Mouse (Mus musculus) hindbrain, embryonic 11.5 days (tissue): ENCODE measurements around the gene D430042O09Rik. TPM values are rescaled to one million over a fixed set of nuclear protein-coding genes. Genes with fewer than 3 reads are reported as not detected.

ENCODE experiments used
- ATAC-seq: fragments of 200-750 bp; cut with Nextera tagmentation; 2 replicates; pipeline ENCODE4 v1.8.0; 2017; ENCODE audit warnings: mild to moderate bottlenecking, moderate TSS enrichment, moderate library complexity; ENCODE audit not compliant: low FRiP score
- DNase-seq: peaks from one replicate; pipeline ENCODE4 v3.0.0-alpha.2; 2015; ENCODE audit warnings: low spot score
- H3K27ac ChIP-seq: fragments of 300-500 bp; sonication (generic); 2 replicates; pipeline ENCODE4 v1.5.1; 2014; ENCODE audit warnings: mild to moderate bottlenecking, low read depth, low read length
- H3K27me3 ChIP-seq: fragments of 300-500 bp; sonication (generic); 2 replicates; pipeline ENCODE4 v1.6.1; 2014; ENCODE audit warnings: mild to moderate bottlenecking, low read length, moderate library complexity, mixed read lengths; ENCODE audit not compliant: control insufficient read depth, insufficient read depth
- H3K36me3 ChIP-seq: fragments of 300-500 bp; sonication (generic); 2 replicates; pipeline ENCODE4 v1.6.1; 2014; ENCODE audit warnings: mild to moderate bottlenecking, low read length, moderate library complexity, mixed read lengths; ENCODE audit not compliant: control insufficient read depth, insufficient read depth
- H3K4me1 ChIP-seq: fragments of 300-500 bp; sonication (generic); replicated peaks from 2 replicates; pipeline ENCODE4 v1.6.1; 2014; ENCODE audit warnings: low read length, mixed read lengths; ENCODE audit not compliant: control insufficient read depth, insufficient read depth
- H3K4me2 ChIP-seq: fragments of 300-500 bp; sonication (generic); replicated peaks from 2 replicates; pipeline ENCODE4 v1.6.1; 2014; ENCODE audit warnings: mild to moderate bottlenecking, low read depth, low read length
- H3K4me3 ChIP-seq: fragments of 300-500 bp; sonication (generic); 2 replicates; pipeline ENCODE4 v1.5.1; 2014; ENCODE audit warnings: low read depth, low read length
- H3K9ac ChIP-seq: fragments of 300-500 bp; sonication (generic); 2 replicates; pipeline ENCODE4 v1.6.1; 2014; ENCODE audit warnings: low read depth, low read length
- H3K9me3 ChIP-seq: fragments of 300-500 bp; sonication (generic); 2 replicates; pipeline ENCODE4 v1.6.1; 2016; ENCODE audit warnings: low read length; ENCODE audit not compliant: control insufficient read depth
- WGBS: fragments of 180-500 bp; shearing (Covaris S2); extraction: QIAGEN DNeasy Blood & Tissue Kit; methylation state at CpG from one replicate; pipeline ENCODE4 v1.1.7; 2014; 5-methylcytosine and 5-hydroxymethylcytosine counted together
- polyA plus RNA-seq: library from polyadenylated mRNA; unstranded; fragments of >200 nt; fragmentation: Nextera tagmentation; extraction: Ambion mirVana; gene quantifications from 2 replicates; pipeline ENCODE4 v1.2.1, GENCODE M21; 2014

D430042O09Rik gene
- 8.0 TPM in 2 replicates for polyA plus RNA-seq

DNA sequence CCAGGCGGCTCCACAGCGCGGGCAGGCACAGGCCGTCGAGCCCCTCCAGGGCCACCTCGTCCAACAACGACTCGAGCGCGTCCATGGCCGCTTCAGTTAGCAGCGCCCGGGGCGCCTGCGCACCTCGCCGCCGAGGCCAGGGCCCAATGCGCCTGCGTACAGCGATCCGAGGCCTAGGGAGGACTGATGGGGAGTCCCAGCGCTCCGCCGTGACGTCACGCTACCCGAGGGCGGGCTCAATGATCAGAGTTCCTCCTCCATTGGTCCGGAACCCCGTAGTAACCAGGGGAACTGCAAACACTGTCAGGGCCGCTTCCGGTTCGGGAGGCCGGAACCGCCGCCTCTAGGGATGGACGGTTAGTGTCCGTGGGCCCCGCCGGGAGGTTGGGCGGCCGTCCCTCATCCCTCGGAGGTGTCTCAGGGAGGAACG, at the start of gene D430042O09Rik, which contains the start of gene Gtf3c1:
Gene D430042O09Rik, plus strand, starts transcription at position 296 of the 430 bp plus-strand sequence.
Gene Gtf3c1, minus strand, starts transcription at position 188 of the 430 bp plus-strand sequence.
- ATAC-seq (peak; percentile 99), DNase-seq (peak; percentile 100)
- H3K4me3 ChIP-seq, result peak within 1 kb of the TSS; percentile 87
- 0 out of 2 replicates have a peak, but pooled peaks cover 10% of the 10 kb centered on the region for H3K36me3 ChIP-seq
- peak within 1 kb of the TSS; percentile 92 for H3K9ac ChIP-seq
- peak within 1 kb of the TSS; percentile 90 for H3K27ac ChIP-seq
- 0% methylated on average over 45 of the region's 45 CpGs for WGBS
- no peaks in the 10 kb centered on the region for H3K9me3 ChIP-seq
- H3K27me3 ChIP-seq, result no peaks in the 10 kb centered on the region
- H3K4me2 ChIP-seq, result peak within 1 kb of the TSS; percentile 66
- peaks cover 12% of the 10 kb centered on the region for H3K4me1 ChIP-seq

DNA sequence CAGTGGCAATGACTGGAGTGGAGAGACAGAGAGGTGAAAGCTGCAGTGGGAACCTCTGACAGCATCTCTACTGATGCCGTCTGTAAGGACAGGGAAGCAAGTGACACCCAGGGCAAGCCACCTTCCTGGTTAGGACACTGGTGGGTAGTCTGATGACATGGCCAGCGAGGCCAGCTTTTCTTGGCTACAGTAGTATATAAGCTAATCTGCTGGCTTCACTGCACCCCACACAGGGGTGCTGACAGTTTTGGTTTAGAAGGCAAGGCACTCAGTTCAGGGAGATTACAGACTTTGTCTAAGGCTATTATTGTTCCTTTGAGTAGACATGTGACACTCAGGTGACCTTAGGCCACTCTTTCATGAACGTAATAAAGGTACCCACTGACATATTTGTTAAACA, 44.0 kb upstream of the D430042O09Rik start:
- Histone ChIP-seq H3K9ac (no peak overlapping the region), H3K4me2 (no peak overlapping the region), H3K27ac (no peak overlapping the region), H3K36me3 (peaks cover 18% of the 10 kb centered on the region), H3K27me3 (no peaks in the 10 kb centered on the region), H3K4me3 (no peak overlapping the region), H3K4me1 (no peaks in the 10 kb centered on the region), H3K9me3 (no peaks in the 10 kb centered on the region)
- ATAC-seq (no peak), DNase-seq (no peak)
- 87% methylated on average over 3 of the region's 3 CpGs for WGBS

DNA sequence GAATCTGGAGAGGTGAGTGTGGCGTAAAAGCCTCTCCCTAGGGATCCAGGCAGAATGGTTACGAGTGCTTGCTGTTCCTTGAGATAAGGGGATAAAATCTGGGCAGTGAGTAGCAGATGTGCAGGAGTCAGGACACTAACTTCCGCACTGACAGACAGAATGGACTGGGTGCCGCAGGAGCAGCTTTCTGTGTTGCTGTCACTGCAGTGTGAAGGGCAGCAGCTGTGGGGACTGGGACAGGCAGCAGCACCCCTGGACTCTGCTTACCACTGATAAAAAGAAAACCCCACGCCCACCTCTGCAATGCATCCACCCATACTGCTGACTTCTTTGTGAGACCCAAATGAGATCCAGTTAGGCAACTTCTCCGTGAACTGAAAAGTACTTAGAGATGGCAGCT, 36.8 kb upstream of the D430042O09Rik start:
- DNase-seq (no peak), ATAC-seq (no peak)
- Histone ChIP-seq H3K4me1 (no peaks in the 10 kb centered on the region), H3K4me3 (no peak overlapping the region), H3K36me3 (peaks cover 31% of the 10 kb centered on the region), H3K27me3 (no peaks in the 10 kb centered on the region), H3K27ac (no peak overlapping the region), H3K9me3 (no peaks in the 10 kb centered on the region), H3K9ac (no peak overlapping the region), H3K4me2 (no peak overlapping the region)
- WGBS, result 92% methylated on average over 6 of the region's 6 CpGs

DNA sequence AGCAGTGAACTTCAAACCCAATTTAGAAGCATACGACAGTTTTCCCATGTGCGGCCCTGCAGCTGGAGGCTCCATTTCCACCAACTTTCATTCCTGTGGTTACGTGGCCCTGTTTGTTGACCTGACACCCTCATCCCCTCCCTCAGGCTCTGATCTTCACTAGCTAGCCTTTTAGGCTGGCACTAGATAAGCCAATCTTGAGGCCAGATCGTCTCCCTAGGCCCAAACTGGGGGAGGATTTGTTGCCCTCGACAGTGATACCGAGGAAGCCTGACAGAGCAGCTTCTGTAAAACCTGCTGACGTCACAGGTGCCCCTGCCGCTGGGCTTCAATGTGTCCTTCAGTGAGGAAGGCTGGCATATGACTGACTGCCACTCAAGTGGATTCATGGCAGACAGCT, 36.3 kb upstream of the D430042O09Rik start:
- WGBS, result 95% methylated on average over 8 of the region's 8 CpGs
- no peak overlapping the region for H3K4me2 ChIP-seq
- H3K9me3 ChIP-seq, result no peaks in the 10 kb centered on the region
- no peak for DNase-seq
- H3K27me3 ChIP-seq, result no peaks in the 10 kb centered on the region
- no peak for ATAC-seq
- H3K9ac ChIP-seq, result no peak overlapping the region
- no peak overlapping the region for H3K27ac ChIP-seq
- no peak overlapping the region for H3K4me3 ChIP-seq
- H3K4me1 ChIP-seq, result no peaks in the 10 kb centered on the region
- peaks cover 33% of the 10 kb centered on the region for H3K36me3 ChIP-seq

DNA sequence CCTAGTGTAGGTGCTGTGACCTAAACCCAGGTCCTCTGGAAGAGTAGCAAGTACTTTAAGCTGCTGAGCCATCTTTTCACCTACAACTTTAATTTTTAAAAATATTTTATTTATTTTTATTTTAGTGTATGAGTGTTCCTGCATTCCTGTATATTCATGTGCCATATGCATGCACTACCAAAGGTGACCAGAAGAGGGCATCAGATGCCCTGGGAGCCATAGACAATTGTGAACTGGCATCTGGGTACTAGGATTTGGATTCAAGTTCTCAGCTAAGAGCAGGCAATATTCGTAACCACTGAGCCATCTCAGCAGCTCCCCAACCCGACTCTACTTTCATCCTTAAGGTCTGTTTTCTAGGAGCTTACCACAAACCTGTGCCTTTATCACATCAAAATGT, 32.8 kb upstream of the D430042O09Rik start:
- Histone ChIP-seq H3K4me2 (no peak overlapping the region), H3K4me1 (no peaks in the 10 kb centered on the region), H3K27me3 (no peaks in the 10 kb centered on the region), H3K27ac (no peak overlapping the region), H3K4me3 (no peak overlapping the region), H3K36me3 (peaks cover 22% of the 10 kb centered on the region), H3K9ac (no peak overlapping the region), H3K9me3 (no peaks in the 10 kb centered on the region)
- 84% methylated on average over 2 of the region's 2 CpGs for WGBS
- no peak for ATAC-seq
- peak; percentile 80 for DNase-seq

DNA sequence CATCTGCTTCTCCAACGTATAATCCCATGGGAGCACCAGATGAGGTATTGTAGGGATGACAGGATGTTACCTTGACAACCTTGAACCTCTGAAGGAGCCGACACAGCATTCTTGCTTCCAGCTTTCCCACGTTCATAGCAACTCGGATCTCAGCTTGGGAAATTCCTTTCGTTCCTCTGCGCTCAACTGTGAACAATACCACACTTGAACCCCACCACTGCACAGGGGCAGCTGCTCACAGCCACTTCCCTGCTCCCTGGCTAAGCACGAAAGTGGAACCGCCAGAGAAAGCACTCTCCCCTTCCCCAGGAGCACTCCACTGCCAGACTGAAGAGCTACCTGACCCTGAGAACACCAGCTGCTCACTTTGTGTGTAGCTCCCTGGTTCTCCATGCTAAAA, 28.9 kb upstream of the D430042O09Rik start:
- DNase-seq (no peak), ATAC-seq (no peak)
- no peak overlapping the region for H3K27ac ChIP-seq

DNA sequence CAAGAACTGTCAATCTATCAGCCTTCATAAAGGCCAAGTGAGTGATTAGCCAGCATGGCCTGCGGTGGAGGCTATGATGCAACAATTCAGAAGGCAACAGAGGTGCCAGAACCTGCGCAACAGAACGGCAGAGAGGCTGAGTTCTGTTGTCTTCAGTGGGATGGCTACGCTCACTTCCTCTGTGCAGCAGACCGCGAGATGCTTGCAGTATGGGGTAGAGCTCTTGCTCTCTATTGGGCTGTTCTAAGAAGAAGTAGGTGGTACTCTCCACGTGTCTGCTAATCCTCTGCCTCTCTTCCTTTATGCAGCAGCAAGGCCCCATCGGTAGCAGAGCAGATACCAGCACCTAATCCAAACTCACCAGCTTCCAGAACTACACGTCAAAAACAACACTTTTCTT, 27.8 kb upstream of the D430042O09Rik start:
- DNase-seq (no peak), ATAC-seq (no peak)
- Histone ChIP-seq H3K27me3 (no peaks in the 10 kb centered on the region), H3K9me3 (no peaks in the 10 kb centered on the region), H3K27ac (no peak overlapping the region), H3K36me3 (peaks cover 10% of the 10 kb centered on the region), H3K4me2 (no peak overlapping the region), H3K4me1 (no peaks in the 10 kb centered on the region), H3K9ac (no peak overlapping the region), H3K4me3 (no peak overlapping the region)
- 89% methylated on average over 9 of the region's 9 CpGs for WGBS

More for the DNA sequence above, 28.9 kb upstream of the D430042O09Rik start:
- H3K27me3 ChIP-seq, result no peaks in the 10 kb centered on the region
- no peaks in the 10 kb centered on the region for H3K9me3 ChIP-seq
- no peak overlapping the region for H3K4me3 ChIP-seq
- H3K9ac ChIP-seq, result no peak overlapping the region
- H3K36me3 ChIP-seq, result peaks cover 18% of the 10 kb centered on the region
- H3K4me1 ChIP-seq, result no peaks in the 10 kb centered on the region
- no peak overlapping the region for H3K4me2 ChIP-seq
- WGBS, result 78% methylated on average over 8 of the region's 8 CpGs

DNA sequence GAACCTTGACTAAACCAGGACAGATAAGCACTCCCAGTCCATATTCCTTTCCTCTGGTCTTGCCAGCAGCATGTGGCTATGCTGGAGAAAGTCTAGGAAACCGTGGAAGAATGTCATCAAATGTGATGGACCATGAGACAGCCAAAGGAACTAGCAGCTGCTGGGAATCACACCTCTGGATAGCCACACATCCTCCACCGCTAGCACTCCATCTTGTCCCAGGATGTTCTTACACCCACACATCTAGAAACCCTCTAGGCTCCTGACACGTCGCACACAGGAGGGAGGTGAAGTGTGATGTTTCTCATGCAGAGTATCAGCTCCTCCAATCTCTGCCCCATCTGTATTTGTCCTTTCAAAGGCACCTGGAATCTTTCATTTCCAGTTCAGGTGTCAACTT, 17.2 kb upstream of the D430042O09Rik start:
- no peak overlapping the region for H3K4me2 ChIP-seq
- WGBS, result 93% methylated on average over 4 of the region's 4 CpGs
- peaks cover 4% of the 10 kb centered on the region for H3K36me3 ChIP-seq
- H3K4me1 ChIP-seq, result no peaks in the 10 kb centered on the region
- no peak overlapping the region for H3K27ac ChIP-seq
- H3K9ac ChIP-seq, result no peak overlapping the region
- no peak for ATAC-seq
- DNase-seq, result no peak
- no peak overlapping the region for H3K4me3 ChIP-seq
- no peaks in the 10 kb centered on the region for H3K27me3 ChIP-seq
- no peaks in the 10 kb centered on the region for H3K9me3 ChIP-seq

DNA sequence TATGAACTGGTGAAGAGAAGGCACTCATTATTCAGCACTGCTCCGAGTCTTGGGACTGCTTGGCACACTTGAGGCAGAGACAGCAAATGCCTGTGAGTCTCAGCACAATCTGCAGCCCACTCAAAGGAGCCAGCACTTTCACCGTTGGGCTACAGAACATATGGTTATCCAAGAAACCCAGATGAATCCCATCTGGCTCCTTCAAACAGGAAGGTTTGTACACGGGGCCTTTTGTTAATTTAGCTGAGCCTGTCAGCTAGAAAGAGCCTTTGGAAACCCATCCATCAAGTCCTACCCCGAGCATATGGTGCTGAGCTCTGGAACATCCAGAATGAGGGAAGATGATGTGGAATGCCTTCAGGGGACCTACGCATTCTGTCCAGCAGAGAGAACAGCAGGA, 13.6 kb upstream of the D430042O09Rik start:
- 77% methylated on average over 5 of the region's 5 CpGs for WGBS
- Histone ChIP-seq H3K4me1 (no peaks in the 10 kb centered on the region), H3K27ac (no peak overlapping the region), H3K9me3 (peaks cover 3% of the 10 kb centered on the region; the same call in 1 of the 2 replicates), H3K36me3 (peaks cover 31% of the 10 kb centered on the region), H3K9ac (no peak overlapping the region), H3K4me2 (no peak overlapping the region), H3K27me3 (no peaks in the 10 kb centered on the region), H3K4me3 (no peak overlapping the region)
- DNase-seq, result no peak
- no peak for ATAC-seq
